Mouse (Mus musculus) bone marrow macrophage, adult 2 months (primary cell): ENCODE results near the gene Vamp2.

Experiments
- CTCF ChIP-seq: IDR thresholded peaks from 2 replicates; pipeline ENCODE4 v1.5.1; 2012; ENCODE audit warnings: low read depth, mild to moderate bottlenecking, low read length, moderate library complexity
- POLR2A ChIP-seq: IDR thresholded peaks from 2 replicates; pipeline ENCODE4 v1.6.1; 2012; ENCODE audit warnings: mild to moderate bottlenecking, low read depth, low read length, borderline replicate concordance

GRCm38 (mm10) chr11:69072234-69072633 lies 16.1 kb upstream of the Vamp2 start:
- TF ChIP-seq CTCF (no peak), POLR2A (no peak)
